Mouse (Mus musculus) Patski (cell line): ENCODE results near the gene Grb2. TPM values are rescaled to one million over a fixed set of nuclear protein-coding genes. Genes with fewer than 3 reads are reported as not detected.

ENCODE experiments used
- ATAC-seq: fragments of 100-300 bp; one replicate; pipeline ENCODE4 v1.8.0; 2021
- CTCF ChIA-PET: fragments of 350-600 bp; sonication (Branson Sonifier 250); formaldehyde crosslinking; loops from one replicate; lab custom pipeline; 2022; ENCODE audit warnings: inconsistent platforms; lab: Charles Lee
- POLR2A ChIA-PET: fragments of 350-600 bp; sonication (Branson Sonifier 250); formaldehyde crosslinking; loops from one replicate; lab custom pipeline; 2022; ENCODE audit warnings: antibody characterized with exemption, inconsistent platforms; lab: Charles Lee
- DNase-seq: peaks from one replicate; pipeline ENCODE4 v3.0.0-alpha.2; 2011; ENCODE audit warnings: low read depth, low spot score
- H3K27me3 ChIP-seq: fragments of 371-371 bp; one replicate; pipeline ENCODE4 v1.5.1; 2021
- CTCF ChIP-seq: fragments of 100-300 bp; IDR thresholded peaks from one replicate; pipeline ENCODE4 v1.5.1; 2021
- in situ Hi-C: fragments of 300-500 bp; cut with MboI; formaldehyde crosslinking; loops from 3 replicates; pipeline ENCODE4 v1.11.1; 2018; ENCODE audit warnings: low pct_unique_long_range_greater_than_20kb, mixed read lengths
- polyA plus RNA-seq: library from polyadenylated mRNA; unstranded; gene quantifications from one replicate; pipeline ENCODE4 v1.2.3, GENCODE M21; 2021

Gene Grb2
- polyA plus RNA-seq, 1 experiment from 2014 or later, result 99.5 TPM

DNA sequence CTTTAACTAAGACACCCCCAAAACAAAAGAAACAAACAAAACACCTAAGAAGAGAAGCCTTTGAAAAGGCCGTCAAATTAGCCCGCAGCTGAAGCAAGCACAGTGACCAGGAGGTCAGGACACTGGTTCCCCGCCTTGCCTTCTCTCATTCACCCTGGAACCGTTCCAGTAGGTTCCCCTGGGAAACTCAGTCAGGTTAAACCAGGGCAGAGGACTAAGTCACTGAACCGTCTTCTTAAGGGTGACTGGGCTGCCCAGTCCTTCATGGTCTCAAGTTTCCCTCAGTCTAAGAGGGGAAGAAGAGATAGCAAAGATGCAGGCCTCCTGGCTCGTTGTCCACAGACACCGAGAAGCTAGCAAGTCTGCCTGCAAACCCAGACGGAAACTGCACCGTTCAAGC, 82.5 kb downstream of the Grb2 start:
- DNase-seq (no peak), ATAC-seq (no peak)
- TF ChIP-seq CTCF, result no peak
- no peaks in the 10 kb centered on the region for H3K27me3 ChIP-seq
- ChIA-PET CTCF (interaction anchor here (1.4 to 2.2 kb wide), 2 partner anchors 10 to 13 kb away, joined by 5 to 8 read pairs; partner anchors contain the start of gene Mif4gd), POLR2A (interaction anchor here (1.2 to 1.4 kb wide), 2 partner anchors 12 to 13 kb away, joined by 3 read pairs; partner anchors contain the start of gene Mif4gd)
- in situ Hi-C loops, result no loop called here

DNA sequence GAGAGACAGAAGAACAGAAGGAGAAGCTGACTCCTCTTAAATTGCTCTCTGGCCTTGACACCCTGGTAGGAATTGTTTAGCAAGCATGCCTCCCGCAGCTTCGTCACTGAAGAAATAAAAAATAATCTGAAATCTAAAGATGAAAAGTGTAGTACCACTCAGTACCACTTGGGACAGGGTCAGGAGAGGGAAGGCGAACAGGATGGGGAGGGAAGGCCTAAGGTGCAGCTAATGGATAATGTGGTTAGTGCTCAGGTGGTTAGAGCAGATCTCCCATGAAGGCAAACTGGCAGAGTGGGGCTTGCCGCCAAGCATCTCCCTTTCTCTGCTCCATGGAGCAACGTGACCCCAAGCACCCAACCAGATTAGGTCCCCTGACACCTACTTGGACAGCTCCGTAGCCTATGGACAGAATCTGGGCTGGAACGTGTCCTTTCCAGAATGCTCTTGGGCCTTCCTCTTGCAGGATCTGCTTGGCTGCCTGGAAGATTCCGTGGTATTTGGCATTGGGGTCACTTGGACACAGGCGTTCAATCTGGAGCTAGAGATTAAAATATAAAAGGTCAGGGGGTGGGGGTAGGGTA, 84.8 kb downstream of the Grb2 start:
- in situ Hi-C loops, result no loop called here
- no peak for TF ChIP-seq CTCF
- CTCF ChIA-PET, result interaction anchor here (2.2 kb wide), 1 partner anchor 10 kb away, joined by 8 read pairs; the partner anchor contains the start of gene Mif4gd
- no peak for DNase-seq
- ATAC-seq, result no peak
- POLR2A ChIA-PET, result no interaction called here
- H3K27me3 ChIP-seq, result no peaks in the 10 kb centered on the region

DNA sequence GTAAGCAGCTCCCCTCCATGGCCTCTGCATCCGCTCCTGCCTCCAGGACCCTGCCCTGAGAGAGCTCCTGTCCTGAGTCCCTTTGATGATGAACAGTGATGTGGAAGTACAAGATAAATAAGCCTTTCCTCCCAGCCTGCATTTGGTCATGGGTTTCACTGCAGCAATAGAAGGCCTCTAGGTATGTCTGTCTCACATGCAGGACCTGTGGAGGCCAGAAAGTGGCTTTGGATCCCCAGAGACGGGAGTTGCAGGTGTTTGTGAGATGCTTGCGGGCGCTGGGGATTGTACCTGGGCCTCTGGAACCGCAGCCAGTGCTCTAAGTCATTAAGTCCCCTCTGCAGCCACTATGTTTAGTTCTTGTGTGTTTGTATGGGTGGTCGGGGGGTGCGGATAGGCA, 88.4 kb downstream of the Grb2 start:
- in situ Hi-C loops, result no loop called here
- CTCF ChIA-PET, result no interaction called here
- DNase-seq (no peak), ATAC-seq (no peak)
- no peak for TF ChIP-seq CTCF
- POLR2A ChIA-PET, result no interaction called here
- H3K27me3 ChIP-seq, result no peaks in the 10 kb centered on the region

DNA sequence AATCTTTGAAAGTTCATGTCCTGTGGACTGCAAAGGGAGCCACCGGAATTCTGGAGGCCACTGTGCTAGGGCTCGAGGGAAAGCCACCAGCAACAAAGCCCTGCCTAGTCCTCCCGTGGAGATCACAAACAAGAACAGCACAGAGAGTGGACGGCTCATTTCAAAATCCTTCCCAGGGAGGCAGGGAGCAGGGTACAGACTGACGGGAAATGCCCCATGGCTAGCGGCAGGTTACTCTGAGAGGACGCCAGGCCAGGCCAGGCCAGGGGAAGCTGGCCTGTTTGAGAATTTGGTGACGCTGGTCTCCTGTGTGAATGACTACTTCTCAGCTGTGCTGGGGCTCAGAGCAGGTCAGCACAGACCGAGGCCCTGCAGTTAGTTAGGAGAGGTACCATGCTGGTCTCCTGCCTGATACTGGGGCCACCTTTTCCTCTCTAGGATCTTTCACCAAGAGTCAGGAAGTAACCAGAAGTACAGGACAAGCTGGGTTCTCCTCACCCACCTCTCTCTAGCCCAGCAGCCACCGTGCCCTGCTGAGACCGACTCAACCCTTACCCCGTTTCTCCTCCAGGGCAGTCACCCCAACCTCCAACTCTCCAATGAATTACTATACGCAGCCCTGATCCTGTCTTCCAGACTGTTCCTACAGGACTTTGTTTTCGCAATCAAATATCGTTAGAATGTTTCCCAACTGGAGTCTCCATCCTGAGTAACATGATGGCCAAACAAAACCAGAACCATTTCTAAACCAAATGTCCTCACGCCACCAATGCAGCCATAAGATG, 89.5 kb downstream of the Grb2 start:
- no peaks in the 10 kb centered on the region for H3K27me3 ChIP-seq
- TF ChIP-seq CTCF, result no peak
- ChIA-PET CTCF (no interaction called here), POLR2A (interaction anchor here (0.8 kb wide), 1 partner anchor 9 kb away, joined by 3 read pairs; no protein-coding TSS in a partner anchor)
- DNase-seq (no peak), ATAC-seq (no peak)
- in situ Hi-C loops, result no loop called here

DNA sequence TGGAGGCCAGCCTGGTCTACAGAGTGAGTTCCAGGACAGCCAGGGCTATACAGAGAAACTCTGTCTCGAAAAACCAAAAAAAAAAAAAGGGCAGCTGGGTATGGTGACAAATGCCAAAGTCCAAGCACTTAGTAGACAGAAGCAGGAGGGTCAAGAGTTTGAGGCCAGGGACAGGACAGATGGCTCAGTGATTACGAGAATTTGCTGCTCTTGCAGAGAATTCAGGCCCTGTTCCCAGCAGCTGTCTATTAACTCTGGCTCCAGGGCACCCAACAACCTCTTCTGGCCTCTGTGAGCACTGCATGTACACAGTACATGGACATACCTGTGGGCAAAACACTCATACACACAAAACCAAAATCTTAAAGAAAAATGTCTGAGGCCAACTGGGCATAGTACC, 90.4 kb downstream of the Grb2 start:
- CTCF ChIA-PET, result no interaction called here
- in situ Hi-C loops, result no loop called here

DNA sequence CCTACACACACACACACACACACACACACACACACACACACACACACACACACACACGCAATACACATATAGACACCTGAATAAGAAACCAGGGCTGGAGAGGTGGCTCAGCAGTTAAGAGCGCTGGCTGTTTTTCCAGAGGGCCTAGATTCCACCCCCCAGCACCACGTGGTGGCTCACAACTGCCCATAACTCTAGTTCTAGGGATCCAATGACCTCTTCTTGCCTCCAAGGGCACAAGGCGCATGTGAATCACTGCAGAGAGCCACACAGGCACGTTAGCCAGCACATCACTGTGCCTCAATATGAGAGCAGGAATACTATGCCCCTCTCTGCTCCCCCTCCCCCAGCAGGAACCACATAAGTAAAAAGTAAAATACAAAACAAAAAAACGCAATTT, 91.5 kb downstream of the Grb2 start:
- POLR2A ChIA-PET, result no interaction called here
- in situ Hi-C loops, result no loop called here

More for the DNA sequence above, 90.4 kb downstream of the Grb2 start:
- no peaks in the 10 kb centered on the region for H3K27me3 ChIP-seq
- TF ChIP-seq CTCF, result no peak
- DNase-seq (no peak), ATAC-seq (no peak)
- POLR2A ChIA-PET, result interaction anchor here (0.8 kb wide), 1 partner anchor 9 kb away, joined by 3 read pairs; no protein-coding TSS in a partner anchor

DNA sequence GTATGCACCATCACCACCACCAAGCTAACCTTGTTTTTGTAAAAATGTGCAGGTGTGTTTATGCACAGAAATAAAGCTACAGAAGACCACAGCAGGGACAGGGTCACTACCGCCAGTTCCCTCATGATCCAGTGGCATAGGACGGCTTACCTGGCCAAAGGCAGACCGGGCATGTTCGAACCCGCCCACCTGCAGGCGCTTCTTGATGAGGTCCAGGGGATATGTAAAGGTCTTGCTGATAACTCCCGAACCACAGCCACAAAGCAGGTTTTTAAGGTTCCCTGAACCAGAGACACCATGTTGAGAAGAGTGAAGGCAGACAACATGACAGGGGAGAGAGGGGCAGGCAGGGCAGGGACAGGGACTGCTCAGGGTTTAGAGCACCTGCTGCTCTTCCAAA, 92.0 kb downstream of the Grb2 start:
- ChIA-PET CTCF (interaction anchor here (1.2 kb wide), 1 partner anchor 9 kb away, joined by 5 read pairs; no protein-coding TSS in a partner anchor), POLR2A (no interaction called here)
- DNase-seq, result no peak
- no peak for TF ChIP-seq CTCF
- no peaks in the 10 kb centered on the region for H3K27me3 ChIP-seq
- in situ Hi-C loops, result no loop called here
- ATAC-seq, result no peak

More for the DNA sequence above, 91.5 kb downstream of the Grb2 start:
- no peak for TF ChIP-seq CTCF
- H3K27me3 ChIP-seq, result no peaks in the 10 kb centered on the region
- ATAC-seq (no peak), DNase-seq (no peak)
- CTCF ChIA-PET, result interaction anchor here (1.2 kb wide), 1 partner anchor 9 kb away, joined by 5 read pairs; no protein-coding TSS in a partner anchor

DNA sequence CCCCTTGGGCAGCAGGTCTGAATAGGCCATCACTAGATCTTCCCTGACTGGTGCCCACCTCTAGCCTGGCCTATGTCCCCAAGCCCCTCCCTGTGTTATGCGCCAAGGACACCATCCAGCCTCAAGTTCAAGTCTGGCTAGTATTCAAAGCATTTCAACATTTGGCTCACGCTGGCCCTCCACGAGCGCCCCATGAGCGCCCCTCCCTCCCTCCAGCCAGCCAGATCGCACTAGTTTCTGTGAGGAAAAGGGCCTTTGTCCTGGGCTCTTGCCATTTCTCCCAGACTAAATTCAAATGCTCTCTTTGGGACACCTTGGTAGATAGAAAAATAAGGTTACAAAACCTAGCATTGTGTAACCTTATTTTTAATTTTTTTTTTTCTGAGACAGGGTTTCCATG, 92.5 kb downstream of the Grb2 start:
- in situ Hi-C loops, result no loop called here
- ChIA-PET POLR2A (no interaction called here), CTCF (interaction anchor here (1.2 kb wide), 1 partner anchor 10 kb away, joined by 5 read pairs; no protein-coding TSS in a partner anchor)
- no peak for DNase-seq
- H3K27me3 ChIP-seq, result no peaks in the 10 kb centered on the region
- TF ChIP-seq CTCF, result no peak
- ATAC-seq, result no peak

DNA sequence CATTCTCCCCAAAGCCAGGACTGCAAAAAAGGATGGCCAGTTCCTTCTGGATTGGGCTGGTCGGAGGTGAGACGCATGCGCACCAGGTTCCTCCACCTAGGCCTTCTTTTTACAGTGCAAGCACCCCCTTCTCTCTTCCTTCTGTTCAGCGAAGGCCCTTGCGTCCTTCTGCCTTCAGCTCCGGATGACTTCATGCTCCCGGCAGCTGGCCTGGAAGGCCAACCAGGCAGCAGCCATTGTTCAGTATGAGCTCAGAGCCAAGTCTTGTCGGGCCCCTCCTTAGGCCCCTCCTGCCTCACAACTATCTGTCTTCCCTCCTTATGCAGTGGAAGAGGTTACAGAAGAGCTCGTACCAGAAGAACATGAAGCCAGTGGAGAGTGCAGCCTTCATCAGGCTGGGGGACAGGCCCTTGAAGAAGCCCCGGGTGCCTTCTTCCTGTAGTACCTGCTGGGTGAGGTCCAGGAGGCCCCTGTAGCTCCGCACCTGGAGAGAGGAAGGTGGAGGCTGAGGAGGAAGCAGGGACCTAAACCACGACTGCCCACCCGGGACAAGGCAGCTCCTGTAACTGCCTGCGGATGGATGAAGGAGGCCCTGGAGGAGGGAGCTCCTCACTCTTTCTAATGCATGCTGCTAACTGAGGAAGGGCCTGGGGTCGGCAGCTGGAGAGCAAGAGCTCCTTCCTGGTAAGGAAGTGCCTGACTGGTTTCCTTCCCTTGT, 93.1 kb downstream of the Grb2 start:
- TF ChIP-seq CTCF, result no peak
- DNase-seq, result no peak
- CTCF ChIA-PET, result no interaction called here
- in situ Hi-C loops, result no loop called here
- POLR2A ChIA-PET, result interaction anchor here (0.6 kb wide), 1 partner anchor 14 kb away, joined by 5 read pairs; no protein-coding TSS in a partner anchor
- no peak for ATAC-seq
- no peaks in the 10 kb centered on the region for H3K27me3 ChIP-seq

DNA sequence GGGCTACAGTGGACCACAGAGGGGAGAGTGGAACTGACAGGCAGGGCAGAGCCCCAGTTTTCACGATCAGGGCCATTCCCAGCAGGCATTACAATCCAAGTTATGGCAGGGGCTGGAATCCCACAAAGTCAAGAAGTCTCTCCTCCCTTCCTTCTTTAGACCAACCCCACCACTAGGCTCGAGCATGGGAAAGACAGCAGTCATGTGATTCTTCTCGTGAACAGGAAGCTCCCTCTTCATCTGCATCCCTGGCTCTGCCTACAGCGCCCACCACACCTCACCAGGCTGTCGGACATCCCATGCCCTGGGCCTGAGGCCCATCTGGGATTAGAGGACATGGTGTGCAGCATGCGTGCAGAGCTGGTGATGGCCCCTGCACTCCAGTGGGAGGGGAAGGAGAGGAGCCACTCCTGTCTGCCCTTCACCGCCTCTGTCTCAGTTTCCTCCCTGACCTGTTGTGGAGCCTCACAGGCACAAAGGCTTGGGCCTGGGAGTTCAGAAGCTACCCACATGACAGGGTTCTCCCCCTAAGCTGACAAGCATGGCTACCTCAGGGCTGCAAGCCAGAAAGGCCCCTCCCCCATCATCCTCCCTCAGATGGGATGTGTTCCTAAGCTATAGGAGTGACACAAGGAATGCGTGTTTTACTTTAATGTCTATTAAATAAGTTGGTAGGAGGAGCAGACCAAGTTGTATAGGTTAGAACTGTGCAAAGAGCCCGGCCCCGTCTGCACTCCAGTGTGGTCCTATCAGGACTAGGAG, 93.9 kb downstream of the Grb2 start:
- ChIA-PET POLR2A (no interaction called here), CTCF (interaction anchor here (2.7 kb wide), 1 partner anchor 17 kb away, joined by 9 read pairs; no protein-coding TSS in a partner anchor)
- DNase-seq (no peak), ATAC-seq (no peak)
- no peaks in the 10 kb centered on the region for H3K27me3 ChIP-seq
- TF ChIP-seq CTCF, result no peak
- in situ Hi-C loops, result no loop called here
